Mouse (Mus musculus): ENCODE results near the gene H2al2b. TPM values are rescaled to one million over a fixed set of nuclear protein-coding genes. Genes with fewer than 3 reads are reported as not detected.
"Not testable (repeated sequence)": the region's sequence is repeated elsewhere in the genome, so short reads cannot be mapped to it uniquely, and the experiment has no call there.

Gene H2al2b
- not detected for total RNA-seq (2021)

GRCm38 (mm10) chrY:2720574-2720973 lies at the start of gene H2al2b:
TSS of gene H2al2b (minus strand) at chrY:2720674.
- intact Hi-C loops (cut with DNase I); DNase-seq (ENCODE audit: low spot score in 2 of 2): not testable (repeated sequence)

Other genes starting within 250 kb of the H2al2b start
- not detected for gene H2al2c, start 121.6 kb downstream of the H2al2b start, total RNA-seq (2021)
- gene Sry, start 57.0 kb downstream of the H2al2b start, total RNA-seq (2021): not detected
- gene Gm4064, start 75.5 kb upstream of the H2al2b start, total RNA-seq (2021): not detected
- not detected for gene Rbmy, start 110.0 kb upstream of the H2al2b start, total RNA-seq (2021)
- gene Gm10256, start 110.0 kb upstream of the H2al2b start, total RNA-seq (2021): not detected
- not detected for gene Gm10352, start 180.3 kb upstream of the H2al2b start, total RNA-seq (2021)
- gene Gm29289, start 211.9 kb upstream of the H2al2b start, total RNA-seq (2021): not detected